9 mouse cellular contexts compared by ENCODE assay signal in genomic region chr8:122557248-122558038, GRCm38 (mm10). TPM values are rescaled to one million over a fixed set of nuclear protein-coding genes. Genes with fewer than 3 reads are reported as not detected.
DNase-seq lines count a peak whose midpoint lies in the region; ATAC-seq lines count a peak whose summit lies in the region.
"Had no signal": no experiment of that assay in that cellular context is flagged by ENCODE, and none has a peak within 500 bp of the region (broad histone marks: within the 10 kb centered on the region; RNA-seq: fewer than 3 reads in every experiment).

No protein-coding gene starts in this region.

- WGBS in heart, embryonic 16.5 days, result 38% methylated on average over 10 of the region's 10 CpGs
- WGBS in embryonic facial prominence, embryonic 10.5 days, result 48% methylated on average over 10 of the region's 10 CpGs
- 28% methylated on average over 6 of the region's 10 CpGs for WGBS in macrophage (ENCODE audit: missing documents)
- 49% methylated on average over 10 of the region's 10 CpGs for WGBS in hindbrain, embryonic 12.5 days

- no peak overlapping the region; the same call in 1 of the 2 replicates for H3K4me3 ChIP-seq in heart, embryonic 16.5 days (ENCODE audit: low read length)
- no peak overlapping the region for H3K4me3 ChIP-seq in embryonic facial prominence, embryonic 10.5 days
- H3K4me3 ChIP-seq in macrophage (ENCODE audit: inconsistent target), result peak overlapping the region; percentile 48
- no peak overlapping the region for H3K4me3 ChIP-seq in hindbrain, embryonic 12.5 days

- no peaks in the 10 kb centered on the region for H3K9me3 ChIP-seq in heart, embryonic 16.5 days (replicated peaks; ENCODE audit: control insufficient read depth, low read length)
- H3K9me3 ChIP-seq in embryonic facial prominence, embryonic 10.5 days, result no peaks in the 10 kb centered on the region
- H3K9me3 ChIP-seq in hindbrain, embryonic 12.5 days (replicated peaks), result no peaks in the 10 kb centered on the region

- H3K9ac ChIP-seq in heart, embryonic 16.5 days (ENCODE audit: low read length), result peak overlapping the region; percentile 5; the same call in 1 of the 2 replicates
- no peak overlapping the region for H3K9ac ChIP-seq in hindbrain, embryonic 12.5 days

- no peaks in the 10 kb centered on the region for H3K79me2 ChIP-seq in macrophage (ENCODE audit: inconsistent target)

- H3K36me3 ChIP-seq in heart, embryonic 16.5 days (ENCODE audit: control insufficient read depth, insufficient read depth), result no peaks in the 10 kb centered on the region
- no peaks in the 10 kb centered on the region for H3K36me3 ChIP-seq in embryonic facial prominence, embryonic 10.5 days (replicated peaks)
- no peaks in the 10 kb centered on the region for H3K36me3 ChIP-seq in macrophage (ENCODE audit: inconsistent target)
- H3K36me3 ChIP-seq in hindbrain, embryonic 12.5 days, result no peaks in the 10 kb centered on the region

- peak overlapping the region; percentile 79 for H3K27ac ChIP-seq in heart, embryonic 16.5 days (ENCODE audit: low read length)
- peak overlapping the region; percentile 74 for H3K27ac ChIP-seq in embryonic facial prominence, embryonic 10.5 days (replicated peaks)
- peak overlapping the region; percentile 99 for H3K27ac ChIP-seq in macrophage
- no peak overlapping the region for H3K27ac ChIP-seq in hindbrain, embryonic 12.5 days

- H3K27me3 ChIP-seq in heart, embryonic 16.5 days (ENCODE audit: control insufficient read depth, insufficient read depth, low read length), result no peaks in the 10 kb centered on the region
- no peaks in the 10 kb centered on the region for H3K27me3 ChIP-seq in embryonic facial prominence, embryonic 10.5 days (replicated peaks; ENCODE audit: low read depth, poor library complexity, severe bottlenecking)
- H3K27me3 ChIP-seq in hindbrain, embryonic 12.5 days, result no peaks in the 10 kb centered on the region

- ATAC-seq in heart, embryonic 16.5 days (replicated peaks; ENCODE audit: extremely low read depth, insufficient read depth, low FRiP score), result no peak; the same call in 1 of the 2 replicates
- no peak for ATAC-seq in hindbrain, embryonic 12.5 days (ENCODE audit: low FRiP score)

- H3K4me2 ChIP-seq in heart, embryonic 16.5 days (ENCODE audit: low read depth, low read length), result peak overlapping the region; percentile 37
- H3K4me2 ChIP-seq in hindbrain, embryonic 12.5 days (replicated peaks), result no peak overlapping the region

- no peak for DNase-seq in heart, adult 8-10 months (ENCODE audit: low spot score)
- DNase-seq in ES-CJ7 (ENCODE audit: low read depth, low spot score), result peak; percentile 92
- peak; percentile 38 for DNase-seq in embryonic facial prominence, embryonic 10.5 days (ENCODE audit: low spot score)
- DNase-seq in urinary bladder, adult 2 months (ENCODE audit: low spot score), result no peak
- DNase-seq in left cerebral cortex, adult 9 months (ENCODE audit: low spot score in 2 of 2), result no peak
- DNase-seq: right cerebral cortex, postnatal 25 days had no signal

- H3K4me1 ChIP-seq in heart, embryonic 16.5 days (ENCODE audit: control insufficient read depth, insufficient read depth, low read length), result peaks cover 4% of the 10 kb centered on the region
- peaks cover 27% of the 10 kb centered on the region for H3K4me1 ChIP-seq in embryonic facial prominence, embryonic 10.5 days
- peaks cover 17% of the 10 kb centered on the region; the same call in 1 of the 2 replicates for H3K4me1 ChIP-seq in hindbrain, embryonic 12.5 days

RNA-seq across cellular contexts. Expression of gene Piezo1, which starts 6.3 kb away (rescaled TPM):
- polyA plus RNA-seq in heart, embryonic 16.5 days (2015; fragmentation: Nextera tagmentation; extraction: Ambion mirVana), result 13.5 and 15.3 TPM in 2 replicates
- total RNA-seq in heart, adult 8-10 months (2022), result 10 to 100 TPM; 13.2 to 17.4 (median 13.7) TPM
- polyA plus RNA-seq in embryonic facial prominence, embryonic 10.5 days (2016; fragmentation: Nextera tagmentation; extraction: Ambion mirVana), result 8.5 and 9.0 TPM in 2 replicates
- 1,000 to 10,000 TPM in 3 of 26 experiments, 100 to 1,000 TPM in 22, 10 to 100 TPM in 1; 87.6 to 1,687 (median 236) TPM for total RNA-seq in macrophage (2018; cell fraction: chromatin; rRNA removed)
- 100 to 1,000 TPM in 1 of 26 experiments, 10 to 100 TPM in 25; 40.5 to 139 (median 66.7) TPM for total RNA-seq in macrophage (2018; cell fraction: cytosol; rRNA removed)
- 100 to 1,000 TPM; 100 to 685 (median 171) TPM for total RNA-seq in macrophage (2018; cell fraction: nucleus; rRNA removed)
- 43.2 to 134 TPM (median 57.2 TPM) in 3 replicates for polyA plus RNA-seq in macrophage (2018)
- polyA plus RNA-seq in urinary bladder, adult 2 months (2012; rRNA removed), result 68.9 and 70.9 TPM in 2 replicates
- 8.9 TPM in 2 replicates for polyA plus RNA-seq in hindbrain, embryonic 12.5 days (2016; fragmentation: Nextera tagmentation; extraction: Ambion mirVana)

RNA-seq across cellular contexts. Expression of gene Cdt1, which starts 10.4 kb away (rescaled TPM):
- 27.9 and 29.0 TPM in 2 replicates for polyA plus RNA-seq in heart, embryonic 16.5 days (2015; fragmentation: Nextera tagmentation; extraction: Ambion mirVana)
- total RNA-seq in heart, adult 8-10 months (2022), result 1 to 10 TPM; 1.9 to 2.4 (median 2.2) TPM
- polyA plus RNA-seq in embryonic facial prominence, embryonic 10.5 days (2016; fragmentation: Nextera tagmentation; extraction: Ambion mirVana), result 70.0 and 76.4 TPM in 2 replicates
- 10 to 100 TPM in 24 of 26 experiments, 1 to 10 TPM in 2; 5.9 to 60.1 (median 21.2) TPM for total RNA-seq in macrophage (2018; cell fraction: chromatin; rRNA removed)
- total RNA-seq in macrophage (2018; cell fraction: cytosol; rRNA removed), result 10 to 100 TPM; 14.4 to 42.5 (median 21.0) TPM
- 10 to 100 TPM; 11.5 to 96.2 (median 21.4) TPM for total RNA-seq in macrophage (2018; cell fraction: nucleus; rRNA removed)
- polyA plus RNA-seq in macrophage (2018), result 11.1 to 84.7 TPM (median 15.5 TPM) in 3 replicates
- 6.6 and 9.9 TPM in 2 replicates for polyA plus RNA-seq in urinary bladder, adult 2 months (2012; rRNA removed)
- 22.7 and 23.9 TPM in 2 replicates for polyA plus RNA-seq in hindbrain, embryonic 12.5 days (2016; fragmentation: Nextera tagmentation; extraction: Ambion mirVana)

RNA-seq across cellular contexts. Expression of gene Aprt, which starts 19.3 kb away (rescaled TPM):
- 159 and 204 TPM in 2 replicates for polyA plus RNA-seq in heart, embryonic 16.5 days (2015; fragmentation: Nextera tagmentation; extraction: Ambion mirVana)
- total RNA-seq in heart, adult 8-10 months (2022), result 10 to 100 TPM; 39.5 to 50.6 (median 44.3) TPM
- 296 and 300 TPM in 2 replicates for polyA plus RNA-seq in embryonic facial prominence, embryonic 10.5 days (2016; fragmentation: Nextera tagmentation; extraction: Ambion mirVana)
- 10 to 100 TPM; 16.7 to 82.3 (median 52.8) TPM for total RNA-seq in macrophage (2018; cell fraction: chromatin; rRNA removed)
- 100 to 1,000 TPM; 122 to 199 (median 155) TPM for total RNA-seq in macrophage (2018; cell fraction: cytosol; rRNA removed)
- total RNA-seq in macrophage (2018; cell fraction: nucleus; rRNA removed), result 100 to 1,000 TPM in 4 of 26 experiments, 10 to 100 TPM in 22; 46.0 to 149 (median 72.7) TPM
- 89.7 to 305 TPM (median 145 TPM) in 3 replicates for polyA plus RNA-seq in macrophage (2018)
- 88.1 and 93.0 TPM in 2 replicates for polyA plus RNA-seq in urinary bladder, adult 2 months (2012; rRNA removed)
- 160 and 185 TPM in 2 replicates for polyA plus RNA-seq in hindbrain, embryonic 12.5 days (2016; fragmentation: Nextera tagmentation; extraction: Ambion mirVana)

RNA-seq across cellular contexts. Expression of gene Galns, which starts 53.8 kb away (rescaled TPM):
- 10.0 and 10.4 TPM in 2 replicates for polyA plus RNA-seq in heart, embryonic 16.5 days (2015; fragmentation: Nextera tagmentation; extraction: Ambion mirVana)
- total RNA-seq in heart, adult 8-10 months (2022), result 1 to 10 TPM; 3.5 to 5.2 (median 4.4) TPM
- polyA plus RNA-seq in embryonic facial prominence, embryonic 10.5 days (2016; fragmentation: Nextera tagmentation; extraction: Ambion mirVana), result 4.6 and 5.2 TPM in 2 replicates
- total RNA-seq in macrophage (2018; cell fraction: chromatin; rRNA removed), result 10 to 100 TPM; 10.3 to 60.8 (median 33.9) TPM
- total RNA-seq in macrophage (2018; cell fraction: cytosol; rRNA removed), result 100 to 1,000 TPM in 8 of 26 experiments, 10 to 100 TPM in 18; 70.1 to 132 (median 87.3) TPM
- total RNA-seq in macrophage (2018; cell fraction: nucleus; rRNA removed), result 100 to 1,000 TPM in 6 of 26 experiments, 10 to 100 TPM in 20; 33.0 to 130 (median 90.1) TPM
- 70.7 to 140 TPM (median 99.8 TPM) in 3 replicates for polyA plus RNA-seq in macrophage (2018)
- polyA plus RNA-seq in urinary bladder, adult 2 months (2012; rRNA removed), result 16.2 and 20.8 TPM in 2 replicates
- 6.3 and 6.9 TPM in 2 replicates for polyA plus RNA-seq in hindbrain, embryonic 12.5 days (2016; fragmentation: Nextera tagmentation; extraction: Ambion mirVana)

RNA-seq across cellular contexts. Expression of gene Trappc2l, which starts 54.0 kb away (rescaled TPM):
- polyA plus RNA-seq in heart, embryonic 16.5 days (2015; fragmentation: Nextera tagmentation; extraction: Ambion mirVana), result 58.2 and 60.1 TPM in 2 replicates
- 10 to 100 TPM; 62.8 to 66.2 (median 63.3) TPM for total RNA-seq in heart, adult 8-10 months (2022)
- polyA plus RNA-seq in embryonic facial prominence, embryonic 10.5 days (2016; fragmentation: Nextera tagmentation; extraction: Ambion mirVana), result 49.6 and 54.9 TPM in 2 replicates
- 100 to 1,000 TPM in 1 of 26 experiments, 10 to 100 TPM in 24, 1 to 10 TPM in 1; 9.3 to 112 (median 48.1) TPM for total RNA-seq in macrophage (2018; cell fraction: chromatin; rRNA removed)
- 10 to 100 TPM; 46.6 to 71.7 (median 62.5) TPM for total RNA-seq in macrophage (2018; cell fraction: cytosol; rRNA removed)
- 10 to 100 TPM; 19.8 to 65.7 (median 38.5) TPM for total RNA-seq in macrophage (2018; cell fraction: nucleus; rRNA removed)
- polyA plus RNA-seq in macrophage (2018), result 54.4 to 79.3 TPM (median 76.9 TPM) in 3 replicates
- polyA plus RNA-seq in urinary bladder, adult 2 months (2012; rRNA removed), result 108 and 113 TPM in 2 replicates
- 48.2 and 52.6 TPM in 2 replicates for polyA plus RNA-seq in hindbrain, embryonic 12.5 days (2016; fragmentation: Nextera tagmentation; extraction: Ambion mirVana)

Comparison
In these comparisons a context has a peak if more than half of its experiments do, and no peak if none do; other contexts are left out.
1. DNase-seq: peak in ES-CJ7 (single experiment) and embryonic facial prominence, embryonic 10.5 days (single experiment); none in heart, adult 8-10 months (single experiment), urinary bladder, adult 2 months (single experiment) and left cerebral cortex, adult 9 months (0 of 2).